Mouse (Mus musculus) liver, embryonic 11.5 days (tissue): ENCODE results near the gene 3110082I17Rik. TPM values are rescaled to one million over a fixed set of nuclear protein-coding genes. Genes with fewer than 3 reads are reported as not detected.
"Not testable (repeated sequence)": the region's sequence is repeated elsewhere in the genome, so short reads cannot be mapped to it uniquely, and the experiment has no call there.

Experiments
- ATAC-seq: fragments of 200-750 bp; cut with Nextera tagmentation; replicated peaks from 2 replicates; pipeline ENCODE4 v1.8.0; 2017; ENCODE audit warnings: moderate number of reproducible peaks, mild to moderate bottlenecking, moderate TSS enrichment, moderate library complexity; ENCODE audit not compliant: low FRiP score
- DNase-seq: peaks from one replicate; pipeline ENCODE4 v3.0.0-alpha.2; 2017; ENCODE audit warnings: low spot score
- H3K27ac ChIP-seq: fragments of 300-500 bp; sonication (generic); 2 replicates; pipeline ENCODE4 v1.5.1; 2014; ENCODE audit warnings: mild to moderate bottlenecking, low read depth, low read length, control low read depth
- H3K27me3 ChIP-seq: fragments of 300-500 bp; sonication (generic); replicated peaks from 2 replicates; pipeline ENCODE4 v1.6.1; 2014; ENCODE audit warnings: low read length, mixed read lengths; ENCODE audit not compliant: control insufficient read depth, insufficient read depth
- H3K36me3 ChIP-seq: fragments of 300-500 bp; sonication (generic); 2 replicates; pipeline ENCODE4 v1.6.1; 2014; ENCODE audit warnings: mild to moderate bottlenecking, low read length, moderate library complexity, mixed read lengths; ENCODE audit not compliant: control insufficient read depth, insufficient read depth
- H3K4me1 ChIP-seq: fragments of 300-500 bp; sonication (generic); replicated peaks from 2 replicates; pipeline ENCODE4 v1.6.1; 2014; ENCODE audit warnings: low read length, mixed read lengths; ENCODE audit not compliant: control insufficient read depth, insufficient read depth
- H3K4me2 ChIP-seq: fragments of 300-500 bp; sonication (generic); 2 replicates; pipeline ENCODE4 v1.6.1; 2014; ENCODE audit warnings: mild to moderate bottlenecking, control low read depth, moderate library complexity
- H3K4me3 ChIP-seq: fragments of 300-500 bp; sonication (generic); 2 replicates; pipeline ENCODE4 v1.5.1; 2014; ENCODE audit warnings: low read depth, low read length, control low read depth
- H3K9ac ChIP-seq: fragments of 300-500 bp; sonication (generic); 2 replicates; pipeline ENCODE4 v1.6.1; 2014; ENCODE audit warnings: low read depth, low read length, control low read depth
- H3K9me3 ChIP-seq: fragments of 300-500 bp; sonication (generic); 2 replicates; pipeline ENCODE4 v1.6.1; 2016; ENCODE audit warnings: low read length, inconsistent platforms, mixed read lengths; ENCODE audit not compliant: control insufficient read depth
- WGBS: fragments of 180-500 bp; shearing (Covaris S2); extraction: QIAGEN DNeasy Blood & Tissue Kit; methylation state at CpG from one replicate; pipeline ENCODE4 v1.1.7; 2014; 5-methylcytosine and 5-hydroxymethylcytosine counted together
- polyA plus RNA-seq: library from polyadenylated mRNA; unstranded; fragments of >200 nt; fragmentation: Nextera tagmentation; extraction: Ambion mirVana; gene quantifications from 2 replicates; pipeline ENCODE4 v1.2.1, GENCODE M21; 2014

3110082I17Rik gene
- polyA plus RNA-seq, 1 experiment from 2014 or later: 49.4 TPM

GRCm38 (mm10) chr5:139344687-139345363, 115.5 kb downstream of the 3110082I17Rik start:
- peak; percentile 99 for DNase-seq
- under 1% methylated on average over 33 of the region's 33 CpGs for WGBS
- peak; percentile 90 for ATAC-seq
- Histone ChIP-seq H3K4me1 (peaks cover 15% of the 10 kb centered on the region), H3K36me3 (peaks cover 13% of the 10 kb centered on the region), H3K27ac (peak overlapping the region; percentile 40; the same call in 1 of the 2 replicates), H3K4me3 (peak overlapping the region; percentile 82), H3K4me2 (peak overlapping the region; percentile 96), H3K27me3 (no peaks in the 10 kb centered on the region), H3K9me3 (no peaks in the 10 kb centered on the region), H3K9ac (peak overlapping the region; percentile 78)

GRCm38 (mm10) chr5:139344021-139344686, 116.2 kb downstream of the 3110082I17Rik start:
- peak overlapping the region; percentile 40 for H3K27ac ChIP-seq
- peak overlapping the region; percentile 96 for H3K4me2 ChIP-seq
- H3K9ac ChIP-seq: peak overlapping the region; percentile 78
- 7% methylated on average over 12 of the region's 12 CpGs for WGBS
- peaks cover 11% of the 10 kb centered on the region for H3K4me1 ChIP-seq
- no peaks in the 10 kb centered on the region for H3K27me3 ChIP-seq
- peak; percentile 78 for ATAC-seq
- H3K4me3 ChIP-seq: peak overlapping the region; percentile 82
- H3K36me3 ChIP-seq: peaks cover 20% of the 10 kb centered on the region
- peak; percentile 81 for DNase-seq
- no peaks in the 10 kb centered on the region for H3K9me3 ChIP-seq

GRCm38 (mm10) chr5:139338891-139339290, 121.4 kb downstream of the 3110082I17Rik start:
- no peak overlapping the region for H3K4me3 ChIP-seq
- no peaks in the 10 kb centered on the region for H3K27me3 ChIP-seq
- no peak overlapping the region for H3K9ac ChIP-seq
- peaks cover 5% of the 10 kb centered on the region for H3K4me1 ChIP-seq
- no peak overlapping the region for H3K4me2 ChIP-seq
- WGBS: 81% methylated on average over 11 of the region's 11 CpGs
- ATAC-seq (no peak), DNase-seq (no peak)
- no peaks in the 10 kb centered on the region for H3K9me3 ChIP-seq
- H3K36me3 ChIP-seq: peaks cover 40% of the 10 kb centered on the region
- no peak overlapping the region for H3K27ac ChIP-seq

GRCm38 (mm10) chr5:139338403-139338802, 121.9 kb downstream of the 3110082I17Rik start:
- ATAC-seq (no peak), DNase-seq (no peak)
- no peaks in the 10 kb centered on the region for H3K27me3 ChIP-seq
- no peaks in the 10 kb centered on the region for H3K9me3 ChIP-seq
- H3K4me2 ChIP-seq: no peak overlapping the region
- H3K4me3 ChIP-seq: no peak overlapping the region
- 72% methylated on average over 3 of the region's 3 CpGs for WGBS
- H3K4me1 ChIP-seq: no peaks in the 10 kb centered on the region
- peaks cover 40% of the 10 kb centered on the region for H3K36me3 ChIP-seq
- no peak overlapping the region for H3K27ac ChIP-seq
- no peak overlapping the region for H3K9ac ChIP-seq

- WGBS: 81% methylated on average over 13 of the region's 13 CpGs
These were observed 122.4 kb downstream of the 3110082I17Rik start for GRCm38 (mm10) chr5:139337826-139338370.

GRCm38 (mm10) chr5:139335634-139336033, 124.7 kb downstream of the 3110082I17Rik start:
- H3K4me3 ChIP-seq: no peak overlapping the region
- no peaks in the 10 kb centered on the region for H3K27me3 ChIP-seq
- H3K9ac ChIP-seq: no peak overlapping the region
- WGBS: 86% methylated on average over 4 of the region's 4 CpGs
- DNase-seq (no peak), ATAC-seq (no peak)
- H3K4me1 ChIP-seq: peaks cover 11% of the 10 kb centered on the region
- no peak overlapping the region for H3K27ac ChIP-seq
- peaks cover 30% of the 10 kb centered on the region; the same call in 1 of the 2 replicates for H3K36me3 ChIP-seq
- H3K4me2 ChIP-seq: no peak overlapping the region
- H3K9me3 ChIP-seq: no peaks in the 10 kb centered on the region

More at GRCm38 (mm10) chr5:139337826-139338370, 122.4 kb downstream of the 3110082I17Rik start:
- Histone ChIP-seq H3K4me3 (no peak overlapping the region), H3K36me3 (peaks cover 40% of the 10 kb centered on the region), H3K9me3 (no peaks in the 10 kb centered on the region), H3K4me1 (peaks cover under 1% of the 10 kb centered on the region), H3K9ac (no peak overlapping the region), H3K27ac (no peak overlapping the region), H3K4me2 (no peak overlapping the region), H3K27me3 (no peaks in the 10 kb centered on the region)
- ATAC-seq: no peak
- no peak for DNase-seq

- H3K9ac ChIP-seq, H3K4me3 ChIP-seq, ATAC-seq, H3K4me2 ChIP-seq, H3K9me3 ChIP-seq, H3K27ac ChIP-seq, DNase-seq, H3K27me3 ChIP-seq: not testable (repeated sequence)
- Histone ChIP-seq H3K4me1 (peaks cover 11% of the 10 kb centered on the region), H3K36me3 (peaks cover 23% of the 10 kb centered on the region; the same call in 1 of the 2 replicates)
- WGBS: 78% methylated on average over 10 of the region's 10 CpGs
These were observed 125.9 kb downstream of the 3110082I17Rik start for GRCm38 (mm10) chr5:139334394-139334793.

- H3K4me1 ChIP-seq: peaks cover 11% of the 10 kb centered on the region
- H3K27me3 ChIP-seq: no peaks in the 10 kb centered on the region
- H3K36me3 ChIP-seq: peaks cover 14% of the 10 kb centered on the region; the same call in 1 of the 2 replicates
- no peak overlapping the region for H3K9ac ChIP-seq
- ATAC-seq: no peak
- DNase-seq: no peak
- no peak overlapping the region for H3K4me2 ChIP-seq
- no peaks in the 10 kb centered on the region for H3K9me3 ChIP-seq
- no peak overlapping the region for H3K4me3 ChIP-seq
- 87% methylated on average over 16 of the region's 16 CpGs for WGBS
- H3K27ac ChIP-seq: no peak overlapping the region
These were observed 126.9 kb downstream of the 3110082I17Rik start for GRCm38 (mm10) chr5:139333301-139334013.
